Mouse (Mus musculus) brain, embryonic 14.5 days (tissue): ENCODE data around the gene Cxcr5. TPM values are rescaled to one million over a fixed set of nuclear protein-coding genes. Genes with fewer than 3 reads are reported as not detected.
A peak's percentile ranks its signal among the peaks of the same experiment; 100 is the strongest.

Experiments used
- DNase-seq: peaks from one replicate; pipeline ENCODE4 v3.0.0-alpha.2; 2011; ENCODE audit warnings: low read depth
- CTCF ChIP-seq: fragments of 200-500 bp; IDR thresholded peaks from 2 replicates; pipeline ENCODE4 v1.5.1; 2012; ENCODE audit warnings: inconsistent platforms, mild to moderate bottlenecking, moderate library complexity, borderline replicate concordance; ENCODE audit not compliant: insufficient read depth, insufficient read length; ENCODE audit errors: extremely low read depth
- POLR2A ChIP-seq: fragments of 200-500 bp; IDR thresholded peaks from 2 replicates; pipeline ENCODE4 v1.6.1; 2012; ENCODE audit warnings: mild to moderate bottlenecking, inconsistent platforms, borderline replicate concordance; ENCODE audit not compliant: poor library complexity, insufficient read depth, insufficient read length, severe bottlenecking; ENCODE audit errors: extremely low read depth
- polyA plus RNA-seq: library from polyadenylated mRNA; depleted of rRNA; stranded (reverse); fragments of >200 nt; gene quantifications from 2 replicates; pipeline ENCODE4 v1.2.3, GENCODE M21; 2012

Gene Cxcr5
- polyA plus RNA-seq, 1 experiment: 0.04 TPM

GRCm38 (mm10) chr9:44492631-44493461 is 68.8 kb downstream of the Cxcr5 start:
- no peak for DNase-seq
- TF ChIP-seq POLR2A (no peak), CTCF (no peak)

GRCm38 (mm10) chr9:44491351-44491750 is 70.3 kb downstream of the Cxcr5 start:
- no peak for TF ChIP-seq CTCF
- TF ChIP-seq POLR2A: no peak
- DNase-seq: no peak

- TF ChIP-seq CTCF (no peak), POLR2A (no peak)
- peak; percentile 70 for DNase-seq
Observed at GRCm38 (mm10) chr9:44490086-44490967, 71.3 kb downstream of the Cxcr5 start.

GRCm38 (mm10) chr9:44489651-44490085 is 72.0 kb downstream of the Cxcr5 start:
- TF ChIP-seq CTCF (no peak; the same call in 1 of the 2 replicates), POLR2A (no peak)

GRCm38 (mm10) chr9:44488855-44489381 is 72.8 kb downstream of the Cxcr5 start:
- TF ChIP-seq POLR2A: no peak
- no peak for TF ChIP-seq CTCF
- DNase-seq: peak; percentile 94

More at GRCm38 (mm10) chr9:44489651-44490085, 72.0 kb downstream of the Cxcr5 start:
- peak; percentile 80 for DNase-seq

GRCm38 (mm10) chr9:44488416-44488815 is 73.3 kb downstream of the Cxcr5 start:
- DNase-seq: no peak
- TF ChIP-seq CTCF (no peak), POLR2A (no peak)

GRCm38 (mm10) chr9:44487441-44487840 is 74.2 kb downstream of the Cxcr5 start:
- TF ChIP-seq CTCF (no peak), POLR2A (no peak)
- DNase-seq: peak; percentile 62

GRCm38 (mm10) chr9:44486741-44487421 is 74.8 kb downstream of the Cxcr5 start:
- peak; percentile 41 for DNase-seq
- TF ChIP-seq POLR2A (no peak), CTCF (no peak)

GRCm38 (mm10) chr9:44486335-44486734 is 75.3 kb downstream of the Cxcr5 start:
- DNase-seq: peak; percentile 41
- TF ChIP-seq CTCF (no peak), POLR2A (no peak)

GRCm38 (mm10) chr9:44485516-44486161 is 76.0 kb downstream of the Cxcr5 start:
- TF ChIP-seq CTCF (no peak), POLR2A (no peak)
- DNase-seq: no peak

GRCm38 (mm10) chr9:44485105-44485515 is 76.6 kb downstream of the Cxcr5 start:
- no peak for DNase-seq
- TF ChIP-seq CTCF (no peak), POLR2A (no peak)
